Mouse (Mus musculus): ENCODE measurements at regions not wholly inside any gene's neighbourhood (a gene's known extent, or its start where the extent isn't known, plus 50 kb on each side); places are given as distances from the start of the nearest gene placed in this dataset.

DNA sequence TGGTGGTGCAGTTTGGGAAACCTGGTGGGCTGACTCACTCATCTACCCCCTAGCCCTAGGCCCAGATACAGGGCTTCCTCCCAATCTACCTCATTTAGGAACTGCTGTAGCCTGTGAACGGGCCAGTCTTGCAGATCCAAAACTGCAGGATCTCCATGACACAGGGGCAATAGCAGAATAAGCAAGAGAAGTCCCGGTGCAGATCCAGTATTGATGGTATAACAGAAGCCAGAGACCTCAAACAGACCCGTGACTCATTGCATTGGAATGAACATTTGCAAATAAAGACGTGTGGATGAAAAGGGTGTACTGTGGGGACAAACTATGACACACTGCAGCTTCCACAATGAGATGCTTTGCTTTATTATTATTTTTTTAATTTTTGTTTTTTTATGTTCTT, 106.6 kb upstream of the Ptbp2 start:
- DNase-seq: no peak

DNA sequence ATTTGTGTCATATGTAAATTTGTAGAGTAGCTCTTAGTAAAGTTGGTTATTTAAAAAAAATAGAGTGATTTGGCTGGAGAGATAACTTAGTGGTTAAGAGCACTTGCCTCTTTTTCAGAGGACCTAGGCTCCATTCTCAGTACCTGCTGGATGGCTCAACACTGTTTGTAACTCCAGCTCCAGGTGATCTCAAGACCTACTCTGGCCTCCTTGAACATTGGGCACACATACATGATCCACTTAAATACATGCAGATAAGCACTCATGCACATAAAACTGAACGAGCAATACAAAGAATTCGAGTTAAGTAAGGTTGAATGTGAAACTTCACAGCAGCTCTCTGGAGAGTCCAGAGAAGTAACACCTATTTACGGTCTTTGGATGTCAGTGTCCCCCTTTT, 104.2 kb upstream of the Ptbp2 start:
- DNase-seq: no peak

DNA sequence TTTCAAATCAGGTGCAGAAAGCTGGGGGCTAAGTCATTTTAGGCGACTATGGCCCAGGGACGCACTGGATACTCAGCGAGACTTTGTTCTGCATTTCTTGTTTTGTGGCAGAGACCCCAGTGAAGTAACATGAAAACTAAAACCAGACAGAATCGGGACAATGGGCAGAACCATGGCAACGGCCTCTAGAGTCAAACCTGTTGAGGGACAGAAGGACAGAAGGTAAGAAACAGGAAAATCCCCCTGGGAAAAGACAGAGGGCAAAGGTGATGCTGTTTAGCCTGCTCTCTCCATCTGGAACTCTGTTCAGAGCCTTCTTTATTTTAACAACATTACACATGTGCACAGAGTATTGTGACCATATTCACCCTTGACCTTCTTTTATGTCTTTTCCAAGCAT, 92.1 kb upstream of the Ptbp2 start:
- no peak for DNase-seq

DNA sequence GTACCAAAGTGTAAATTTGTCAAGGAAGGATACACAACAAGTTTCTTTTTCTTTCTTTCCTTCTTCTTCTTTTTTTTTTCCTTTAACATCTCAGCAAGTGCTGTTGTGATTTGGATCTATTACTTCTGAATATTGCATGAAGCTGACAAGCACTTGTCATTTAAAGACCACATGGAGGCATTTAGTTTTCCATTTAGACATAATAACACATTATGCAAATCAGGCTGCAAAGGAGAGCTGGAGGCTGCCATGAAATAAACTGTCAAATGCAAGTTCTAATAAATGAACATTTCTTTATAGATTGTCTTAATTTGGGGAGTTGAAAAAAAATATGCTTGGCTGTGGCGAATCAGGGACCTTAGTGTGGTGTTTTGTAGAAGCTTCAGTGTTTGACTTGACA, 90.8 kb upstream of the Ptbp2 start:
- no peak for DNase-seq

DNA sequence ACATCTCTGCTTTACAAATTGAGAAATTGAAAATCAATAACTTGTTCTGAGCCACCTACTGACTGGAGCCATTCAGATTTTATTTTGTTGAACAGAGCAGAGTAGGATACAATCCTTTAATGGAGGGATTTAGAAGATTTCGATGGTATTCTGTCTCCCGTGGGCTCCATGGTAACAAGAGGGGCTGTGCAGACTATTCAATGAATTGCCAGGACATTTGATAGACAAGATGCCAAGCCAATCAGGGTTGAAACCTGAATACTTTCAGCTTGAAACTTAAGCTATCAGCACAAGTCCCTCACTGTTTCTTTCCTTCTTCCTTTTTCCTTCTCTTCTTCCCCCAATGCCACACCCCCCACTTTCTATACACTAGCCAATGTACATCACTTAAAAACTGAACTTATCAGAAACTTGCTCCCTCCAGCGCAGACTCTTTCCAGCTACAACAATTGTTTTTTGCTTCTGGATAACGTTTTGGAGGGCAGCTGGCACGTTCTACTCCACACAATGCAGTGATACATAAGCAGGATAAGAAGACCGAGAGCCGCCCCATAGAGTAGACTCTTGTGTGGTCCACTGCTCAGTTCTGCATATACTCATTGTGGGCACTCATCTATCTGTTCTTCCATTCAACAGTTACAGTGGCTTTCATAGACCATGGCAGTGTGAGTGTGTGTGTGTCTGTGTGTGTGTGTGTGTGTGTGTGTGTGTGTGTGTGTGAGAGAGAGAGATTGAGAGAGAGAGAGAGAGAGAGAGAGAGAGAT, 78.1 kb upstream of the Ptbp2 start:
- no peak for DNase-seq
